Mouse (Mus musculus) forebrain, embryonic 15.5 days (tissue): ENCODE measurements around the gene Pcdh9. TPM values are rescaled to one million over a fixed set of nuclear protein-coding genes. Genes with fewer than 3 reads are reported as not detected.

Source experiments
- ATAC-seq: fragments of 200-750 bp; cut with Nextera tagmentation; replicated peaks from 2 replicates; pipeline ENCODE4 v1.8.0; 2017; ENCODE audit warnings: mild to moderate bottlenecking, moderate TSS enrichment, moderate library complexity
- H3K27ac ChIP-seq: fragments of 300-500 bp; sonication (generic); replicated peaks from 2 replicates; pipeline ENCODE4 v1.5.1; 2015; ENCODE audit warnings: mild to moderate bottlenecking, inconsistent platforms
- H3K27me3 ChIP-seq: fragments of 300-500 bp; sonication (generic); 2 replicates; pipeline ENCODE4 v1.6.1; 2015; ENCODE audit warnings: inconsistent platforms
- H3K36me3 ChIP-seq: fragments of 300-500 bp; sonication (generic); 2 replicates; pipeline ENCODE4 v1.6.1; 2015; ENCODE audit warnings: mild to moderate bottlenecking, inconsistent platforms
- H3K4me1 ChIP-seq: fragments of 300-500 bp; sonication (generic); 2 replicates; pipeline ENCODE4 v1.6.1; 2015; ENCODE audit warnings: inconsistent platforms
- H3K4me2 ChIP-seq: fragments of 300-500 bp; sonication (generic); replicated peaks from 2 replicates; pipeline ENCODE4 v1.6.1; 2015; ENCODE audit warnings: mild to moderate bottlenecking, inconsistent platforms
- H3K4me3 ChIP-seq: fragments of 300-500 bp; sonication (generic); 2 replicates; pipeline ENCODE4 v1.5.1; 2015; ENCODE audit warnings: mild to moderate bottlenecking, inconsistent platforms
- H3K9ac ChIP-seq: fragments of 300-500 bp; sonication (generic); replicated peaks from 2 replicates; pipeline ENCODE4 v1.6.1; 2015; ENCODE audit warnings: mild to moderate bottlenecking, inconsistent platforms
- H3K9me3 ChIP-seq: fragments of 300-500 bp; sonication (generic); 2 replicates; pipeline ENCODE4 v1.6.1; 2016; ENCODE audit warnings: inconsistent platforms
- WGBS: fragments of 180-500 bp; shearing (Covaris S2); methylation state at CpG from one replicate; pipeline ENCODE4 v1.1.7; 2015; ENCODE audit warnings: mixed read lengths; 5-methylcytosine and 5-hydroxymethylcytosine counted together
- polyA plus RNA-seq: library from polyadenylated mRNA; unstranded; fragments of >200 nt; fragmentation: Nextera tagmentation; extraction: Ambion mirVana; gene quantifications from 2 replicates; pipeline ENCODE4 v1.2.1, GENCODE M21; 2015

The Pcdh9 gene
- polyA plus RNA-seq, 1 experiment from 2014 or later = 139 TPM

GRCm38 (mm10) chr14:93342781-93343180 lies 547.7 kb downstream of the Pcdh9 start:
- Histone ChIP-seq H3K9me3 (no peaks in the 10 kb centered on the region), H3K27me3 (no peaks in the 10 kb centered on the region), H3K4me3 (no peak overlapping the region), H3K4me1 (0 out of 2 replicates have a peak, but pooled peaks cover 3% of the 10 kb centered on the region), H3K9ac (no peak overlapping the region), H3K36me3 (no peaks in the 10 kb centered on the region), H3K27ac (no peak overlapping the region), H3K4me2 (no peak overlapping the region)
- WGBS = 57% methylated on average over 3 of the region's 3 CpGs
- ATAC-seq = no peak

GRCm38 (mm10) chr14:93341390-93341789 lies 549.1 kb downstream of the Pcdh9 start:
- no peak overlapping the region for H3K4me2 ChIP-seq
- no peak overlapping the region for H3K4me3 ChIP-seq
- no peak overlapping the region for H3K27ac ChIP-seq
- ATAC-seq = no peak
- no peaks in the 10 kb centered on the region for H3K36me3 ChIP-seq
- H3K4me1 ChIP-seq = no peaks in the 10 kb centered on the region
- no peaks in the 10 kb centered on the region for H3K27me3 ChIP-seq
- WGBS = 8% methylated on average over 5 of the region's 5 CpGs
- no peaks in the 10 kb centered on the region for H3K9me3 ChIP-seq
- H3K9ac ChIP-seq = no peak overlapping the region

- Histone ChIP-seq H3K27ac (no peak overlapping the region), H3K9me3 (no peaks in the 10 kb centered on the region), H3K4me1 (no peaks in the 10 kb centered on the region), H3K4me3 (no peak overlapping the region), H3K9ac (no peak overlapping the region), H3K27me3 (no peaks in the 10 kb centered on the region), H3K36me3 (no peaks in the 10 kb centered on the region), H3K4me2 (no peak overlapping the region)
- no peak for ATAC-seq
Measured at GRCm38 (mm10) chr14:93329247-93329646, 561.2 kb downstream of the Pcdh9 start.

- H3K27me3 ChIP-seq = no peaks in the 10 kb centered on the region
- H3K4me1 ChIP-seq = no peaks in the 10 kb centered on the region
- ATAC-seq = no peak
- H3K27ac ChIP-seq = no peak overlapping the region
- no peak overlapping the region for H3K4me2 ChIP-seq
- H3K4me3 ChIP-seq = no peak overlapping the region
- H3K9ac ChIP-seq = no peak overlapping the region
- H3K9me3 ChIP-seq = no peaks in the 10 kb centered on the region
- no peaks in the 10 kb centered on the region for H3K36me3 ChIP-seq
Measured at GRCm38 (mm10) chr14:93317393-93317792, 573.1 kb downstream of the Pcdh9 start.

- Histone ChIP-seq H3K4me3 (no peak overlapping the region), H3K36me3 (no peaks in the 10 kb centered on the region), H3K9ac (no peak overlapping the region), H3K4me2 (no peak overlapping the region), H3K4me1 (no peaks in the 10 kb centered on the region; the same call in 1 of the 2 replicates), H3K27me3 (no peaks in the 10 kb centered on the region), H3K9me3 (no peaks in the 10 kb centered on the region), H3K27ac (no peak overlapping the region)
- 47% methylated on average over 2 of the region's 2 CpGs for WGBS
- no peak for ATAC-seq
Measured at GRCm38 (mm10) chr14:93288361-93288760, 602.1 kb downstream of the Pcdh9 start.

- Histone ChIP-seq H3K27me3 (no peaks in the 10 kb centered on the region), H3K4me1 (no peaks in the 10 kb centered on the region; the same call in 1 of the 2 replicates), H3K27ac (no peak overlapping the region), H3K4me2 (no peak overlapping the region), H3K9ac (no peak overlapping the region), H3K9me3 (no peaks in the 10 kb centered on the region), H3K4me3 (no peak overlapping the region), H3K36me3 (no peaks in the 10 kb centered on the region)
- no peak for ATAC-seq
- WGBS = 33% methylated on average over 1 of the region's 1 CpGs
Measured at GRCm38 (mm10) chr14:93287642-93288041, 602.8 kb downstream of the Pcdh9 start.

GRCm38 (mm10) chr14:93285136-93285535 lies 605.3 kb downstream of the Pcdh9 start:
- Histone ChIP-seq H3K4me2 (no peak overlapping the region), H3K4me1 (no peaks in the 10 kb centered on the region; the same call in 1 of the 2 replicates), H3K36me3 (no peaks in the 10 kb centered on the region), H3K4me3 (no peak overlapping the region), H3K9me3 (no peaks in the 10 kb centered on the region), H3K27me3 (no peaks in the 10 kb centered on the region), H3K27ac (no peak overlapping the region), H3K9ac (no peak overlapping the region)
- ATAC-seq = no peak
- 69% methylated on average over 7 of the region's 7 CpGs for WGBS

- no peak overlapping the region for H3K4me3 ChIP-seq
- no peaks in the 10 kb centered on the region; the same call in 1 of the 2 replicates for H3K4me1 ChIP-seq
- WGBS = 91% methylated on average over 3 of the region's 3 CpGs
- no peaks in the 10 kb centered on the region for H3K27me3 ChIP-seq
- no peaks in the 10 kb centered on the region for H3K36me3 ChIP-seq
- no peak for ATAC-seq
- no peak overlapping the region for H3K27ac ChIP-seq
- H3K9me3 ChIP-seq = no peaks in the 10 kb centered on the region
- no peak overlapping the region for H3K9ac ChIP-seq
- H3K4me2 ChIP-seq = no peak overlapping the region
Measured at GRCm38 (mm10) chr14:93284009-93284408, 606.5 kb downstream of the Pcdh9 start.

GRCm38 (mm10) chr14:93275661-93276060 lies 614.8 kb downstream of the Pcdh9 start:
- Histone ChIP-seq H3K4me2 (no peak overlapping the region), H3K36me3 (no peaks in the 10 kb centered on the region), H3K4me3 (no peak overlapping the region), H3K4me1 (no peaks in the 10 kb centered on the region), H3K9me3 (no peaks in the 10 kb centered on the region), H3K27ac (no peak overlapping the region), H3K9ac (no peak overlapping the region), H3K27me3 (no peaks in the 10 kb centered on the region)
- ATAC-seq = no peak

GRCm38 (mm10) chr14:93274767-93275166 lies 615.7 kb downstream of the Pcdh9 start:
- H3K9me3 ChIP-seq = no peaks in the 10 kb centered on the region
- H3K9ac ChIP-seq = no peak overlapping the region

GRCm38 (mm10) chr14:93253411-93253810 lies 637.1 kb downstream of the Pcdh9 start:
- WGBS = 86% methylated on average over 1 of the region's 1 CpGs

More at GRCm38 (mm10) chr14:93274767-93275166, 615.7 kb downstream of the Pcdh9 start:
- no peaks in the 10 kb centered on the region for H3K27me3 ChIP-seq
- no peak overlapping the region for H3K4me2 ChIP-seq
- no peaks in the 10 kb centered on the region for H3K4me1 ChIP-seq
- H3K4me3 ChIP-seq = no peak overlapping the region
- no peaks in the 10 kb centered on the region for H3K36me3 ChIP-seq
- ATAC-seq = no peak
- H3K27ac ChIP-seq = no peak overlapping the region

GRCm38 (mm10) chr14:93240263-93240662 lies 650.2 kb downstream of the Pcdh9 start:
- Histone ChIP-seq H3K4me1 (peaks cover 3% of the 10 kb centered on the region; the same call in 1 of the 2 replicates), H3K36me3 (no peaks in the 10 kb centered on the region), H3K27me3 (no peaks in the 10 kb centered on the region), H3K27ac (no peak overlapping the region), H3K4me3 (no peak overlapping the region), H3K9me3 (no peaks in the 10 kb centered on the region), H3K4me2 (no peak overlapping the region), H3K9ac (no peak overlapping the region)
- ATAC-seq = no peak
- WGBS = 84% methylated on average over 3 of the region's 3 CpGs

More at GRCm38 (mm10) chr14:93253411-93253810, 637.1 kb downstream of the Pcdh9 start:
- Histone ChIP-seq H3K4me2 (no peak overlapping the region), H3K27me3 (no peaks in the 10 kb centered on the region), H3K4me3 (no peak overlapping the region), H3K27ac (no peak overlapping the region), H3K9ac (no peak overlapping the region), H3K9me3 (no peaks in the 10 kb centered on the region), H3K4me1 (no peaks in the 10 kb centered on the region), H3K36me3 (no peaks in the 10 kb centered on the region)
- ATAC-seq = no peak

- H3K27ac ChIP-seq = no peak overlapping the region
- H3K4me2 ChIP-seq = no peak overlapping the region
- H3K9me3 ChIP-seq = no peaks in the 10 kb centered on the region
- no peaks in the 10 kb centered on the region for H3K27me3 ChIP-seq
- H3K4me3 ChIP-seq = no peak overlapping the region
- H3K36me3 ChIP-seq = no peaks in the 10 kb centered on the region
- H3K9ac ChIP-seq = no peak overlapping the region
- peaks cover 8% of the 10 kb centered on the region; the same call in 1 of the 2 replicates for H3K4me1 ChIP-seq
- no peak for ATAC-seq
- 68% methylated on average over 3 of the region's 3 CpGs for WGBS
Measured at GRCm38 (mm10) chr14:93234333-93234732, 656.1 kb downstream of the Pcdh9 start.
